In the genomic region with DNA sequence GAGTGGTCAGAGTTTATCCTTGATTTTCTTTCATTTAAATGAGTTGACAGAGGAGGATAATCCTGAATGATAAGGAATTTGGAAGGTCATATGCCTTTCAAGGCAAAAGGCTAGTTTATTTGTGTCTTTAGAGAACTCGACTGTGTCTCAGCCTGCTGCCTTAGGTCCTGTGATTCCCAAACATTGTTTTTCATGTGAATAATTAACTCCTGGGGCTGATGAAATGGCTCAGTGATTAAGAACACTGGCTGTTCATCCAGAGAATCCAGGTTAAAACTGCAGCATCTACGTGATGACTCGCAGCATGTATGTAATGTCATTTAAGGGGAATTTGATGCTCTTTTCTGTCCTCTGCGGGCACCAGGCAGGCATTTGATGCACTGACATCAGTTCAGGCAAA, we compare ENCODE assay signal across 9 mouse cellular contexts.
"Had no signal": no experiment of that assay in that cellular context is flagged by ENCODE, and none has a peak within 500 bp of the region (broad histone marks: within the 10 kb centered on the region; RNA-seq: fewer than 3 reads in every experiment).

No protein-coding gene starts in this region.

- H3K4me1 ChIP-seq: limb, embryonic 13.5 days; midbrain, embryonic 15.5 days had no signal

- H3K4me2 ChIP-seq: limb, embryonic 13.5 days; midbrain, embryonic 15.5 days had no signal

- H3K4me3 ChIP-seq: limb, embryonic 13.5 days; midbrain, embryonic 15.5 days had no signal

- ATAC-seq: intestine, embryonic 16.5 days; midbrain, embryonic 15.5 days had no signal

- H3K9ac ChIP-seq: limb, embryonic 13.5 days; liver, embryonic 14.5 days; midbrain, embryonic 15.5 days had no signal

- H3K9me3 ChIP-seq: limb, embryonic 13.5 days; midbrain, embryonic 15.5 days had no signal

- H3K27ac ChIP-seq: limb, embryonic 13.5 days; liver, embryonic 14.5 days; midbrain, embryonic 15.5 days; stomach, postnatal 0 days had no signal

- DNase-seq: left cerebral cortex, postnatal 4 days; lung, adult 18-20 months; lung, postnatal 36 days; thymus, postnatal 4 days had no signal

- H3K36me3 ChIP-seq: limb, embryonic 13.5 days; midbrain, embryonic 15.5 days had no signal

- H3K27me3 ChIP-seq: limb, embryonic 13.5 days; midbrain, embryonic 15.5 days had no signal
